Mouse (Mus musculus) ES-E14 (cell line): ENCODE data around the gene Klhl25. TPM values are rescaled to one million over a fixed set of nuclear protein-coding genes. Genes with fewer than 3 reads are reported as not detected.
"Not testable (repeated sequence)": the region's sequence is repeated elsewhere in the genome, so short reads cannot be mapped to it uniquely, and the experiment has no call there.

Experiments
- DNase-seq: peaks from one replicate; pipeline ENCODE4 v3.0.0-alpha.2; 2013; ENCODE audit warnings: low read depth, low spot score
- H3K27ac ChIP-seq: 2 replicates; pipeline ENCODE4 v1.5.1; 2012; ENCODE audit warnings: low read depth, mild to moderate bottlenecking, low read length, moderate library complexity, mixed read lengths; ENCODE audit not compliant: poor library complexity, insufficient read depth, severe bottlenecking
- H3K36me3 ChIP-seq: 2 replicates; pipeline ENCODE4 v1.6.1; 2012; ENCODE audit warnings: mild to moderate bottlenecking, low read length, moderate library complexity, mixed read lengths; ENCODE audit not compliant: control insufficient read depth, poor library complexity, insufficient read depth, severe bottlenecking
- H3K4me1 ChIP-seq, 2 experiments: fragments of 150-350 bp in 1 of 2; sonication (generic) in 1 of 2; 2 replicates each; pipeline ENCODE4 v1.6.1; 2012; ENCODE audit warnings: low read length in 2 of 2, mild to moderate bottlenecking in 1 of 2, mixed read lengths in 1 of 2; ENCODE audit not compliant: control insufficient read depth in 2 of 2, insufficient read depth in 2 of 2, poor library complexity in 1 of 2
- H3K4me3 ChIP-seq, 2 experiments: fragments of 150-350 bp in 1 of 2; sonication (generic) in 1 of 2; 2 replicates each; pipeline ENCODE4 v1.5.1; 2012; ENCODE audit warnings: low read length in 2 of 2, low read depth in 1 of 2, mild to moderate bottlenecking in 1 of 2, mixed read lengths in 1 of 2; ENCODE audit not compliant: insufficient read depth in 1 of 2, poor library complexity in 1 of 2, severe bottlenecking in 1 of 2
- H3K9ac ChIP-seq: 2 replicates; pipeline ENCODE4 v1.6.1; 2012; ENCODE audit warnings: low read depth, mild to moderate bottlenecking, low read length, mixed read lengths; ENCODE audit not compliant: poor library complexity, insufficient read depth, severe bottlenecking
- H3K9me3 ChIP-seq: fragments of 150-350 bp; sonication (generic); 2 replicates; pipeline ENCODE4 v1.6.1; 2012; ENCODE audit warnings: low read depth, mild to moderate bottlenecking, low read length; ENCODE audit not compliant: control insufficient read depth, insufficient read depth
- CHD2 ChIP-seq: IDR thresholded peaks from 2 replicates; pipeline ENCODE4 v1.6.1; 2014; ENCODE audit warnings: mild to moderate bottlenecking, low read depth, low read length, inconsistent platforms
- HCFC1 ChIP-seq: IDR thresholded peaks from 2 replicates; pipeline ENCODE4 v1.6.1; 2012; ENCODE audit warnings: low read length, inconsistent platforms, borderline replicate concordance; ENCODE audit not compliant: insufficient read depth
- MAFK ChIP-seq: IDR thresholded peaks from 2 replicates; pipeline ENCODE4 v1.6.1; 2014; ENCODE audit warnings: mild to moderate bottlenecking, low read depth, low read length, inconsistent platforms; ENCODE audit not compliant: insufficient read depth
- ZC3H11A ChIP-seq: IDR thresholded peaks from 2 replicates; pipeline ENCODE4 v1.6.1; 2012; ENCODE audit warnings: low read depth, mild to moderate bottlenecking, inconsistent platforms, low read length, borderline replicate concordance
- ZNF384 ChIP-seq: IDR thresholded peaks from 2 replicates; pipeline ENCODE4 v1.6.1; 2012; ENCODE audit warnings: low read depth, low read length, inconsistent platforms
- in situ Hi-C, 2 experiments: fragments of 600-800 bp; cut with MboI; formaldehyde crosslinking; loops; one replicate each; pipeline ENCODE4 v1.15.1; 2025; ENCODE audit warnings: low sequenced_read_pairs in 2 of 2, inconsistent platforms in 1 of 2; ENCODE audit not compliant: unreplicated experiment in 2 of 2
- total RNA-seq: library from RNA; depleted of rRNA; stranded (reverse); fragments of 300-350 nt; gene quantifications from 2 replicates; pipeline ENCODE4 v1.2.3, GENCODE M21; 2012

Gene Klhl25
- total RNA-seq, 1 experiment, result 10.8 TPM

DNA sequence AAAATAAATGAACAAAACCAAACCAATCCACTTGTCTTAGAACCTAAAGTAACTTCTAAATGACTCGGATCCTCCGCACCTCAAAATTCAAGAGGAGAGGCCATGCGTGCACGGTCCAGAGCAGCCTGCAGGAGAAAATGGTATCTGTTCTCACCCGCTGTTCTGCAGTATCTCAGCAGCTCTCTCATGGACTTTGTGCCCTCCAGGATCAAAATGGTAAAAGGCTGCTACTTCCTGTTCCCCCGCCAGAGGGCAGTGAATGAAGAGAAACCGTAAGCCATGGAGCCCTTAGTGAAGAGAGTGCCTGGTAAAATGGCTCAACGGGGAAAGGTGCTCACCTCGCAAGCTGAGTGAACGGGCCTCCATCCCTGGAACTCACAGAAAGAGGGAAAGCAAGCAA, 20.3 kb upstream of the Klhl25 start:
- in situ Hi-C loops, result no loop called here
- no peak overlapping the region for H3K27ac ChIP-seq
- no peaks in the 10 kb centered on the region for H3K9me3 ChIP-seq
- H3K9ac ChIP-seq, result no peak overlapping the region
- no peaks in the 10 kb centered on the region for H3K36me3 ChIP-seq
- H3K4me1 ChIP-seq, result peaks cover 3% of the 10 kb centered on the region in 2 experiments; a peak in 2 of 4 replicates
- DNase-seq, result peak; percentile 82
- H3K4me3 ChIP-seq, result no peak overlapping the region
- TF ChIP-seq MAFK (no peak), CHD2 (no peak), ZNF384 (no peak), ZC3H11A (peak; percentile 52; the same call in 1 of the 2 replicates), HCFC1 (no peak)

- DNase-seq, result no peak
- H3K36me3 ChIP-seq, result no peaks in the 10 kb centered on the region
- no peak overlapping the region for H3K27ac ChIP-seq
- TF ChIP-seq HCFC1 (no peak), CHD2 (no peak), ZC3H11A (no peak), ZNF384 (no peak), MAFK (no peak)
- in situ Hi-C loops, result no loop called here
- no peak overlapping the region for H3K9ac ChIP-seq
- H3K4me1 ChIP-seq, result peaks cover 3% of the 10 kb centered on the region in 2 experiments; a peak in 2 of 4 replicates
- H3K4me3 ChIP-seq, result no peak overlapping the region
- H3K9me3 ChIP-seq, result no peaks in the 10 kb centered on the region
Measured at GRCm38 (mm10) chr7:75828536-75828935, 19.6 kb upstream of the Klhl25 start.

DNA sequence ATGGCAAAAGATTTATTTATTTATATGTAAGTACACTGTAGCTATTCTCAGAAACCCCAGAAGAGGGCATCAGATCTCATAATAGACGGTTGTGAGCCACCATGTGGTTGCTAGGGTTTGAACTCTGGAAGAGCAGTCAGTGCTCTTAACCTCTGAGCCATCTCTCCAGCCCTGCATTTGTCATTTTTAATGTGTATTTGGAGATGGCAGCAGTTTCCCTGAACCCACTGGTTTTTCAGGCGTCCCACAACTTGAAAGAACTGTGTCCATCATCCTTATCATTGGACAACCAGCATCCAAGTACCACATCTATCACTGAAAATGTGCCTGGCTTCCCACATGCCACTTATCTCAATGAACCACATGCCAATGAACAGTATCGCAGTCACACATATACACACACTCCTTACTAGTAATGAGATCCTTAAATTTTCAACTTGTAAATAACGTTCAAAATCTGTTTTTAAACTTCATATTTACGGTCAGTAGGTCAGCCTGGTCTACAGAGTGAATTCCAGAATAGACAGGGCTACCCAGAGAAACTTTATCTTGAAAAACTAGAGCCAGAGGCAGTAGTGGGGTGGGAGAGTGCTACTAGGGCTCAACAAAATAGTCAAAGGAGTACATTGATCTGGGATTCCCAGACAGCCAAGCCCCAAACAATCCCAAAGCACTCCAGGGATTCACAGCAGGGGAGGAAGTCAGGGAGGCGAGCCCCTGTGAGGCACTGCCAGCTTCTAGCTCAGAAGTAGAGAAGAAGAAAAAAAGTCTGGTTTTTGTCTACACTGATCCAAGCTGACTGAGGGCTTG, 17.7 kb upstream of the Klhl25 start:
- Histone ChIP-seq H3K9ac (no peak overlapping the region), H3K27ac (no peak overlapping the region), H3K4me3 (no peak overlapping the region), H3K4me1 (peaks cover 3% of the 10 kb centered on the region in 2 experiments; a peak in 2 of 4 replicates), H3K9me3 (no peaks in the 10 kb centered on the region), H3K36me3 (no peaks in the 10 kb centered on the region)
- in situ Hi-C loops, result no loop called here
- no peak for DNase-seq
- TF ChIP-seq ZNF384, result no peak

DNA sequence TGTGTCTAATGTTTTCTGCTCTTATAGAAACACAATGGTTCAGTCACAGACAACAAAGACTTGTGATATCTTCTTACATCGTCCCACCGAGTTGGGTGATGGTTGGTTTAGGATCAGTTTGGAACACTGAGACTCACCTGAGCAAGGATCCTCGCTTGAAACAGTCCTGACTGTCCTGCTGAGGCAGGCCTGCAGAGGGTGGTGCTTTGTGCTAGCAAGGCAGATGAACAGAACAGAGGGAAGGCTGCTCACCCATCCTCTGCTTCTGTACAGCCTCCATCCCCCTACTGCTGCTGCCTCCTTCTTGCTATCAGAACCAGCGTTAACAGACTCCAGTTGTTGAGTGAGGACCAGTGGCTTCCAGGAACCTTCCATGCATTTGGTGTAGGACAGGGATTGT, 14.2 kb upstream of the Klhl25 start:
- in situ Hi-C loops, DNase-seq, H3K9ac ChIP-seq, H3K4me3 ChIP-seq, H3K36me3 ChIP-seq, H3K4me1 ChIP-seq, H3K27ac ChIP-seq, H3K9me3 ChIP-seq: not testable (repeated sequence)

DNA sequence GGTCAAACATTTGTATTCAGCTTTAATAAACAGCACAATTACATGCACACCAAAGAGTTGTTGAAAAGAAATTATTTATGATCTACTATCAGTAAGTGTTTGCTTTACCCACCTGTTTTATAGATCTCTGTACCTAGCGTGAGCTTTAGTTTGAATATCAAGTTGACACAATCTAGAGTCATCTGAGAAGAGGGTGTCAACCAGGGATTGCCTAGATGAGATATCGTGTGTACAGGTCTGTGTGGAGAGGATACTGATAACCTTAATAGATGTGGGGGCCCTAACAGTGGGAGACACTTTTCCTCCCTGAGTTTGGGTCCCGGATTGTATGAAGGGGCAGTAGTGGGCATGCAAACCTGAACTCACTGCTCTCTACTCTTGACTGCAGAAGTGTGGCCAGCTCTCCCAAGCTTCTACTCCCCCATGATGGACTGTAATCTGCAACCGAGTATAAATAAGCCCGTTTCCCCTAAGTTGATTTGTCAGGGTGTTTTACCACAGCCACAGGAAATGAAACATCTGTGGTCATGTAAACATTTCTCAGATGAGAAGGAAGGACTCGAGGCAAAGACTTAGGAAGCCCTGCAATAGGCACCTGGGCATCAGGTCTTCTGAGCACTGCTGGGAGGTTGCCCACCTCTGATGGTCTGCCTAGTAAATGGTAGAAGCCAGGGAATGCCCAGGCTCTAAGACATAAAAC, 13.0 kb upstream of the Klhl25 start:
- in situ Hi-C loops, H3K9ac ChIP-seq, H3K9me3 ChIP-seq, H3K36me3 ChIP-seq, H3K4me1 ChIP-seq, H3K27ac ChIP-seq, H3K4me3 ChIP-seq, DNase-seq: not testable (repeated sequence)
